Mouse (Mus musculus) myocyte (in vitro differentiated cells): ENCODE measurements at regions not wholly inside any gene's neighbourhood (a gene's known extent, or its start where the extent isn't known, plus 50 kb on each side); places are given as distances from the start of the nearest gene placed in this dataset.

Experiments used
- H3K27me3 ChIP-seq: one replicate; pipeline ENCODE4 v1.6.1; 2011; ENCODE audit not compliant: control insufficient read depth, insufficient read depth, insufficient read length
- H3K36me3 ChIP-seq: one replicate; pipeline ENCODE4 v1.6.1; 2011; ENCODE audit not compliant: control insufficient read depth, insufficient read depth
- H3K4me2 ChIP-seq: one replicate; pipeline ENCODE4 v1.6.1; 2011; ENCODE audit warnings: low read depth, control low read depth
- H3K4me3 ChIP-seq: one replicate; pipeline ENCODE4 v1.5.1; 2011; ENCODE audit warnings: mild to moderate bottlenecking, control low read depth, moderate library complexity
- H3K79me2 ChIP-seq: one replicate; pipeline ENCODE4 v1.6.1; 2011; ENCODE audit not compliant: control insufficient read depth, insufficient read depth
- H3ac ChIP-seq: one replicate; pipeline ENCODE4 v1.6.1; 2011; ENCODE audit not compliant: control insufficient read depth, insufficient read length
- CEBPB ChIP-seq: IDR thresholded peaks from 2 replicates; pipeline ENCODE4 v1.6.1; 2011; ENCODE audit warnings: mild to moderate bottlenecking, moderate library complexity; ENCODE audit not compliant: poor library complexity, insufficient read depth, severe bottlenecking
- E2F4 ChIP-seq: IDR thresholded peaks from one replicate; pipeline ENCODE4 v1.6.1; 2011; ENCODE audit warnings: mild to moderate bottlenecking, control low read depth, moderate library complexity; ENCODE audit not compliant: insufficient read depth
- MAX ChIP-seq: IDR thresholded peaks from one replicate; pipeline ENCODE4 v1.6.1; 2011; ENCODE audit warnings: low read depth, mild to moderate bottlenecking, control low read depth
- MYOD1 ChIP-seq, 3 experiments: IDR thresholded peaks; one replicate each; pipeline ENCODE4 v1.6.1; 2011; ENCODE audit warnings: control low read depth in 2 of 3, low read depth in 2 of 3, mild to moderate bottlenecking in 2 of 3, moderate library complexity in 1 of 3; ENCODE audit not compliant: insufficient read length in 2 of 3, control insufficient read depth in 1 of 3
- MYOG ChIP-seq, 3 experiments: IDR thresholded peaks; one replicate each; pipeline ENCODE4 v1.6.1; 2011; ENCODE audit warnings: control low read depth in 2 of 3, low read depth in 2 of 3, mild to moderate bottlenecking in 2 of 3; ENCODE audit not compliant: insufficient read length in 2 of 3, control insufficient read depth in 1 of 3, insufficient read depth in 1 of 3
- POLR2A ChIP-seq: IDR thresholded peaks from one replicate; pipeline ENCODE4 v1.6.1; 2011; ENCODE audit warnings: low read depth, mild to moderate bottlenecking, control low read depth, moderate library complexity; ENCODE audit not compliant: insufficient read length
- POLR2AphosphoS2 ChIP-seq: IDR thresholded peaks from one replicate; pipeline ENCODE4 v1.6.1; 2011; ENCODE audit warnings: low read depth, control low read depth; ENCODE audit not compliant: insufficient read length
- REST ChIP-seq: IDR thresholded peaks from one replicate; pipeline ENCODE4 v1.6.1; 2011; ENCODE audit warnings: mild to moderate bottlenecking, control low read depth, moderate library complexity; ENCODE audit not compliant: insufficient read depth, insufficient read length
- SRF ChIP-seq: IDR thresholded peaks from one replicate; pipeline ENCODE4 v1.6.1; 2011; ENCODE audit warnings: low read depth; ENCODE audit not compliant: control insufficient read depth, insufficient read length
- TCF12 ChIP-seq: IDR thresholded peaks from one replicate; pipeline ENCODE4 v1.6.1; 2011; ENCODE audit warnings: mild to moderate bottlenecking, control low read depth; ENCODE audit not compliant: poor library complexity, insufficient read depth, severe bottlenecking
- TCF3 ChIP-seq: IDR thresholded peaks from one replicate; pipeline ENCODE4 v1.6.1; 2011; ENCODE audit warnings: low read depth, control low read depth; ENCODE audit not compliant: insufficient read length
- USF1 ChIP-seq: IDR thresholded peaks from one replicate; pipeline ENCODE4 v1.6.1; 2011; ENCODE audit warnings: low read depth, mild to moderate bottlenecking, control low read depth, moderate library complexity

- Histone ChIP-seq H3K27me3 (no peaks in the 10 kb centered on the region), H3ac (no peak overlapping the region), H3K36me3 (no peaks in the 10 kb centered on the region), H3K79me2 (no peaks in the 10 kb centered on the region), H3K4me2 (no peak overlapping the region), H3K4me3 (no peak overlapping the region)
- TF ChIP-seq TCF3 (no peak), USF1 (no peak)
Observed at GRCm38 (mm10) chr16:75254981-75255380, 330.9 kb downstream of the Lipi start.

- H3K79me2 ChIP-seq = no peaks in the 10 kb centered on the region
Observed at GRCm38 (mm10) chr16:75249170-75249569, 336.7 kb downstream of the Lipi start.

DNA sequence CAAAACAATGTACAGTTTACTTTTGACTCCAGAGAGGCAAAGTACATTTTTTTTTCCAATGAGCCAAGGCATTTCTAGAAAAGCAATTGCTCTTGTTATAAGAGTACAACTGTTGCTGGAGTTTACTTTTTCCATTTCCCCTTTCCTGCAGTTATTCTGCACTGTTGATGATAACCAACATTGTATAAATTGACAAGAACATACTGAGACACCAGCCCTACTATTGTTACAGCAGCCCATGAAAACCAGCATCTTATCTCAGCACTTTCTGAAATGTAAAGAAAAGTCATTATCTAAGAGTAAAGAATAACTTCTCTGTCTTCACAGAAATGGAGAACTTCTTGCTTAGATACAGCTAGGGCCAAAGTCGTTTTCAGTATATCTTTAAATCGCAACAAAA is 345.5 kb downstream of the Lipi start:
- Histone ChIP-seq H3K27me3 (no peaks in the 10 kb centered on the region), H3K4me2 (no peak overlapping the region), H3ac (no peak overlapping the region), H3K4me3 (no peak overlapping the region), H3K36me3 (no peaks in the 10 kb centered on the region), H3K79me2 (no peaks in the 10 kb centered on the region)
- TF ChIP-seq MYOD1 (IDR thresholded peaks at IDR 0.05; ENCODE audit: control insufficient read depth in 1 of 3, insufficient read length in 2 of 3, low read depth in 2 of 3) (no peak), USF1 (no peak), MYOG (IDR thresholded peaks at IDR 0.05; ENCODE audit: control insufficient read depth in 1 of 3, insufficient read depth in 1 of 3, insufficient read length in 2 of 3, low read depth in 2 of 3) (no peak), POLR2A (no peak), TCF12 (no peak)

More at GRCm38 (mm10) chr16:75249170-75249569, 336.7 kb downstream of the Lipi start:
- Histone ChIP-seq H3K4me3 (no peak overlapping the region), H3K4me2 (no peak overlapping the region), H3K36me3 (no peaks in the 10 kb centered on the region), H3K27me3 (no peaks in the 10 kb centered on the region), H3ac (no peak overlapping the region)
- TF ChIP-seq USF1 (no peak), POLR2AphosphoS2 (no peak), POLR2A (no peak), MYOG (IDR thresholded peaks at IDR 0.05; ENCODE audit: control insufficient read depth in 1 of 3, insufficient read depth in 1 of 3, insufficient read length in 2 of 3, low read depth in 2 of 3) (no peak), E2F4 (no peak), REST (no peak), MAX (no peak), CEBPB (no peak), MYOD1 (IDR thresholded peaks at IDR 0.05; ENCODE audit: control insufficient read depth in 1 of 3, insufficient read length in 2 of 3, low read depth in 2 of 3) (no peak), TCF3 (no peak), TCF12 (no peak), SRF (no peak)

DNA sequence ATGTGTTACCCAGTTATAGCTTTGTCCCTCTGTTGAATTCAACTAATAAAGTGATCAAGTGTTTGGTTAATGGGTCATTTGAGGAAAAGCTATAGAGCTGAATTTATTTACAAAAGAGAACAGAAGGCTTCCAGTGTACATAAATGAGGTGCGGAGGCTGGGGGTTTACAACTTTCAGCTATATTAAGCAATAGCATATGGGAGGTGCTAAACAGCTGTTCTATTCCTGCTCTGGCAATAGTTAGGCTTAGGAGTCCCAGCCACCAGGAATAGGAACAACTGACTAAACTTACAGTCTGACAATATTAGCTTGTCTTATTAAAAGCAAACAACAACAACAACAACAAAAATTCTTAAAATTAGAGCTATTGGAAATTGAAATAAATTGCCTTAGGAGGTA is 353.7 kb downstream of the Lipi start:
- TF ChIP-seq SRF = no peak
- TF ChIP-seq CEBPB = no peak
- TF ChIP-seq MAX = no peak
- TF ChIP-seq E2F4 = no peak
- no peak for TF ChIP-seq MYOD1 (IDR thresholded peaks at IDR 0.05; ENCODE audit: control insufficient read depth in 1 of 3, insufficient read length in 2 of 3, low read depth in 2 of 3)
- TF ChIP-seq TCF3 = no peak
- no peak for TF ChIP-seq POLR2AphosphoS2
- TF ChIP-seq POLR2A = no peak
- no peak for TF ChIP-seq REST
- no peak for TF ChIP-seq USF1
- TF ChIP-seq MYOG (IDR thresholded peaks at IDR 0.05; ENCODE audit: control insufficient read depth in 1 of 3, insufficient read depth in 1 of 3, insufficient read length in 2 of 3, low read depth in 2 of 3) = no peak
- TF ChIP-seq TCF12 = no peak
- H3K27me3 ChIP-seq = no peaks in the 10 kb centered on the region

DNA sequence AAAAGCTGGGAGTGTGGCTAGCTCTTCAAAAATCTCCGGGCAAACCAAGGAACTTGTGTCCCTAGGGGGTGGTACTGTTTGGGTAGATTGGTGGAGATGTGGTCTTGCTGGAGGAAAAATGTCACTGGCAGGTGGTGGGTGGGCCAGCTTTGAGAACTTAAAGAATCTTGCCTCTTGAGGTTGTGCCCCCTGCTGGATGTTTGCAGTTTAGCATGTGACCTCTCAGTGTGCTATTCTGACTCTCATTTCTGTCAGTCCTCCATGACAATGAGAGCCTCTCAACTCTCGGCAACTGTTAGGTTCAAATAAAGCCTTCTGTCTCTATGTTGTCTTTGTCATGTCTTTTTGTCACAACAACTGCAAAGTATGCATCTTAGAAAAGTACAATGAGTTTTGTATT is 392.5 kb downstream of the Lipi start:
- Histone ChIP-seq H3K36me3 (no peaks in the 10 kb centered on the region), H3K4me3 (no peak overlapping the region), H3K79me2 (no peaks in the 10 kb centered on the region), H3K27me3 (no peaks in the 10 kb centered on the region), H3K4me2 (no peak overlapping the region), H3ac (no peak overlapping the region)
- no peak for TF ChIP-seq MYOG (IDR thresholded peaks at IDR 0.05; ENCODE audit: control insufficient read depth in 1 of 3, insufficient read depth in 1 of 3, insufficient read length in 2 of 3, low read depth in 2 of 3)
- no peak for TF ChIP-seq MYOD1 (IDR thresholded peaks at IDR 0.05; ENCODE audit: control insufficient read depth in 1 of 3, insufficient read length in 2 of 3, low read depth in 2 of 3)
- TF ChIP-seq POLR2AphosphoS2 = no peak
- TF ChIP-seq E2F4 = no peak
- no peak for TF ChIP-seq USF1
- no peak for TF ChIP-seq SRF
- TF ChIP-seq REST = no peak
- TF ChIP-seq TCF12 = no peak
- no peak for TF ChIP-seq CEBPB
- no peak for TF ChIP-seq TCF3
- no peak for TF ChIP-seq MAX
- no peak for TF ChIP-seq POLR2A

More for the DNA sequence above, 353.7 kb downstream of the Lipi start:
- Histone ChIP-seq H3K4me3 (no peak overlapping the region), H3ac (no peak overlapping the region), H3K79me2 (no peaks in the 10 kb centered on the region), H3K4me2 (no peak overlapping the region), H3K36me3 (no peaks in the 10 kb centered on the region)
